Mouse (Mus musculus): ENCODE measurements around the gene Tmem87b. TPM values are rescaled to one million over a fixed set of nuclear protein-coding genes. Genes with fewer than 3 reads are reported as not detected.
A peak's percentile ranks its signal among the peaks of the same experiment; 100 is the strongest.

Gene Tmem87b
- polyA plus RNA-seq, 1 experiment from 2014 or later = 37.4 TPM

- H3K9ac ChIP-seq (replicated peaks) = no peak overlapping the region
- H3K4me2 ChIP-seq = no peak overlapping the region
- H3K27ac ChIP-seq (replicated peaks) = no peak overlapping the region
- H3K4me1 ChIP-seq = 0 out of 2 replicates have a peak, but pooled peaks cover 3% of the 10 kb centered on the region
- ATAC-seq (ENCODE audit: low FRiP score) = no peak
- no peaks in the 10 kb centered on the region for H3K9me3 ChIP-seq (replicated peaks)
- no peaks in the 10 kb centered on the region for H3K36me3 ChIP-seq
- H3K4me3 ChIP-seq (replicated peaks) = no peak overlapping the region
- 91% methylated on average over 11 of the region's 11 CpGs for WGBS
- no peaks in the 10 kb centered on the region for H3K27me3 ChIP-seq (replicated peaks)
These were observed 26.9 kb upstream of the Tmem87b start for GRCm38 (mm10) chr2:128790875-128791614.

- Histone ChIP-seq H3K27ac (replicated peaks) (no peak overlapping the region), H3K27me3 (replicated peaks) (no peaks in the 10 kb centered on the region), H3K9ac (replicated peaks) (no peak overlapping the region), H3K4me3 (replicated peaks) (no peak overlapping the region), H3K9me3 (replicated peaks) (no peaks in the 10 kb centered on the region), H3K4me1 (0 out of 2 replicates have a peak, but pooled peaks cover 3% of the 10 kb centered on the region), H3K4me2 (no peak overlapping the region), H3K36me3 (no peaks in the 10 kb centered on the region)
- ATAC-seq (ENCODE audit: low FRiP score) = no peak
- 40% methylated on average over 6 of the region's 6 CpGs for WGBS
These were observed 24.0 kb upstream of the Tmem87b start for GRCm38 (mm10) chr2:128793958-128794357.

GRCm38 (mm10) chr2:128796463-128796862 is 21.5 kb upstream of the Tmem87b start:
- Histone ChIP-seq H3K4me2 (no peak overlapping the region), H3K4me3 (replicated peaks) (no peak overlapping the region), H3K27me3 (replicated peaks) (no peaks in the 10 kb centered on the region), H3K9me3 (replicated peaks) (no peaks in the 10 kb centered on the region), H3K36me3 (no peaks in the 10 kb centered on the region), H3K27ac (replicated peaks) (no peak overlapping the region), H3K9ac (replicated peaks) (no peak overlapping the region), H3K4me1 (0 out of 2 replicates have a peak, but pooled peaks cover 3% of the 10 kb centered on the region)
- WGBS = 75% methylated on average over 6 of the region's 6 CpGs
- no peak for ATAC-seq (ENCODE audit: low FRiP score)

- H3K36me3 ChIP-seq = no peaks in the 10 kb centered on the region
- 94% methylated on average over 4 of the region's 4 CpGs for WGBS
- H3K4me1 ChIP-seq = no peaks in the 10 kb centered on the region
- H3K9ac ChIP-seq (replicated peaks) = no peak overlapping the region
- ATAC-seq (ENCODE audit: low FRiP score) = no peak
- H3K4me2 ChIP-seq = no peak overlapping the region
- no peak overlapping the region for H3K4me3 ChIP-seq (replicated peaks)
- no peaks in the 10 kb centered on the region for H3K9me3 ChIP-seq (replicated peaks)
- no peaks in the 10 kb centered on the region for H3K27me3 ChIP-seq (replicated peaks)
- H3K27ac ChIP-seq (replicated peaks) = no peak overlapping the region
These were observed 14.5 kb upstream of the Tmem87b start for GRCm38 (mm10) chr2:128803441-128803840.

- 78% methylated on average over 4 of the region's 4 CpGs for WGBS
- H3K27me3 ChIP-seq (replicated peaks) = no peaks in the 10 kb centered on the region
- H3K9me3 ChIP-seq (replicated peaks) = no peaks in the 10 kb centered on the region
- ATAC-seq (ENCODE audit: low FRiP score) = no peak
- no peaks in the 10 kb centered on the region for H3K4me1 ChIP-seq
- H3K4me2 ChIP-seq = no peak overlapping the region
- no peak overlapping the region for H3K4me3 ChIP-seq (replicated peaks)
- H3K9ac ChIP-seq (replicated peaks) = no peak overlapping the region
- H3K27ac ChIP-seq (replicated peaks) = no peak overlapping the region
- no peaks in the 10 kb centered on the region for H3K36me3 ChIP-seq
These were observed 12.6 kb upstream of the Tmem87b start for GRCm38 (mm10) chr2:128805341-128805740.

- Histone ChIP-seq H3K27me3 (replicated peaks) (no peaks in the 10 kb centered on the region), H3K4me3 (replicated peaks) (no peak overlapping the region), H3K27ac (replicated peaks) (no peak overlapping the region), H3K9me3 (replicated peaks) (no peaks in the 10 kb centered on the region), H3K4me1 (no peaks in the 10 kb centered on the region), H3K36me3 (no peaks in the 10 kb centered on the region), H3K4me2 (no peak overlapping the region), H3K9ac (replicated peaks) (no peak overlapping the region)
- 80% methylated on average over 8 of the region's 8 CpGs for WGBS
- no peak for ATAC-seq (ENCODE audit: low FRiP score)
These were observed 11.4 kb upstream of the Tmem87b start for GRCm38 (mm10) chr2:128806561-128806960.

GRCm38 (mm10) chr2:128812761-128813160 is 5.2 kb upstream of the Tmem87b start:
- Histone ChIP-seq H3K4me2 (no peak overlapping the region), H3K4me3 (replicated peaks) (no peak overlapping the region), H3K36me3 (no peaks in the 10 kb centered on the region), H3K9me3 (replicated peaks) (no peaks in the 10 kb centered on the region), H3K9ac (replicated peaks) (no peak overlapping the region), H3K27ac (replicated peaks) (no peak overlapping the region), H3K27me3 (replicated peaks) (no peaks in the 10 kb centered on the region), H3K4me1 (peaks cover 4% of the 10 kb centered on the region; the same call in 1 of the 2 replicates)
- no peak for ATAC-seq (ENCODE audit: low FRiP score)
- WGBS = 33% methylated on average over 2 of the region's 2 CpGs

DNA sequence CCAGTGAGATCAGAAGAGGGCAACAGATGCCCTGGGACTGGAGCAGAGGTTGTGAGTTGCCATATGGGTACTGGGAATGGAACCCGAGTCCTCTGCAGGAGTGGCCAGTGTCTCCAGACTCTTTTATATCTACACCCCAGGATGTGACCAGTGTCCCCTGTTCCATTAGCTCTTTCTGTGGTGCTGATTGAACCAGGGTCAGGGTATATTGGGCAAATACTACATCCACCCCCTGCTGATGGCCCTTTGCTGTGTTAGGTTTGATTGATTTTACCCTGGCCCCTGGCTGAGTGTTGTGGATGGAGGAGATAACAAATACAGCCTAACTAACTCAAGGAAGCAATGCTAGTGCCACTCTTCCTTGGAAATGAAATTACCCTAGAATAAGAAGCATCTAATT is 1.6 kb upstream of the Tmem87b start:
- 74% methylated on average over 1 of the region's 1 CpGs for WGBS
- no peak overlapping the region for H3K9ac ChIP-seq (replicated peaks)

DNA sequence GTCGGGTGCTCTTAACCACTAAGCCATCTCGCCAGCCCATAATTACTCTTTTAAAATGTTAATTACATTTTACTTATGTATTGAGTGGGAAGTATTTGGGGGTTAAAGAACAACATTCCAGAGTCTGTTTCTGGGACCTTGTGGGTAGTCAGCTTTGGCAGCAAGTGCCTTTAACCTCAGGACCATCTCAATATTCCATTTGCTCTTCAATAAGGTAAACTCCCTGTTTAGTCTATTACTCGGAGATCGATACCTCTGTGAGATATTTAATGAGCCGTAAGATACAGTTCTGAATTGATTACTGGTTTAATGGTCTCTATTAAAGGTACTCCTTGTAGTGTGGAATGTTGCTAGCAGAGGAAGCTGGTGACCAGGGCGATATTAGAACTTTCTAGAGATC is 1.0 kb upstream of the Tmem87b start:
- WGBS = 34% methylated on average over 6 of the region's 6 CpGs
- 0 out of 2 replicates have a peak, but pooled peaks have one; percentile 0 for ATAC-seq (ENCODE audit: low FRiP score)
- Histone ChIP-seq H3K4me2 (peak overlapping the region; percentile 71), H3K27ac (replicated peaks) (peak overlapping the region; percentile 86; the same call in 1 of the 2 replicates), H3K27me3 (replicated peaks) (no peaks in the 10 kb centered on the region), H3K4me3 (replicated peaks) (peak overlapping the region; percentile 59), H3K9me3 (replicated peaks) (no peaks in the 10 kb centered on the region), H3K4me1 (peaks cover 29% of the 10 kb centered on the region), H3K36me3 (no peaks in the 10 kb centered on the region), H3K9ac (replicated peaks) (no peak overlapping the region)

More for the DNA sequence above, 1.6 kb upstream of the Tmem87b start:
- H3K4me2 ChIP-seq = no peak overlapping the region
- peaks cover 24% of the 10 kb centered on the region for H3K4me1 ChIP-seq
- no peak overlapping the region for H3K4me3 ChIP-seq (replicated peaks)
- H3K9me3 ChIP-seq (replicated peaks) = no peaks in the 10 kb centered on the region
- H3K27ac ChIP-seq (replicated peaks) = no peak overlapping the region
- H3K36me3 ChIP-seq = no peaks in the 10 kb centered on the region
- H3K27me3 ChIP-seq (replicated peaks) = no peaks in the 10 kb centered on the region
- ATAC-seq (ENCODE audit: low FRiP score) = no peak

- Histone ChIP-seq H3K9ac (replicated peaks) (peak overlapping the region; percentile 41; the same call in 1 of the 2 replicates), H3K4me3 (replicated peaks) (peak overlapping the region; percentile 59), H3K9me3 (replicated peaks) (no peaks in the 10 kb centered on the region), H3K4me1 (peaks cover 30% of the 10 kb centered on the region), H3K4me2 (peak overlapping the region; percentile 71), H3K27ac (replicated peaks) (peak overlapping the region; percentile 86), H3K36me3 (no peaks in the 10 kb centered on the region), H3K27me3 (replicated peaks) (no peaks in the 10 kb centered on the region)
- under 1% methylated on average over 7 of the region's 7 CpGs for WGBS
- ATAC-seq (ENCODE audit: low FRiP score) = peak; percentile 55
These were observed 532 bp upstream of the Tmem87b start for GRCm38 (mm10) chr2:128817387-128817785.

DNA sequence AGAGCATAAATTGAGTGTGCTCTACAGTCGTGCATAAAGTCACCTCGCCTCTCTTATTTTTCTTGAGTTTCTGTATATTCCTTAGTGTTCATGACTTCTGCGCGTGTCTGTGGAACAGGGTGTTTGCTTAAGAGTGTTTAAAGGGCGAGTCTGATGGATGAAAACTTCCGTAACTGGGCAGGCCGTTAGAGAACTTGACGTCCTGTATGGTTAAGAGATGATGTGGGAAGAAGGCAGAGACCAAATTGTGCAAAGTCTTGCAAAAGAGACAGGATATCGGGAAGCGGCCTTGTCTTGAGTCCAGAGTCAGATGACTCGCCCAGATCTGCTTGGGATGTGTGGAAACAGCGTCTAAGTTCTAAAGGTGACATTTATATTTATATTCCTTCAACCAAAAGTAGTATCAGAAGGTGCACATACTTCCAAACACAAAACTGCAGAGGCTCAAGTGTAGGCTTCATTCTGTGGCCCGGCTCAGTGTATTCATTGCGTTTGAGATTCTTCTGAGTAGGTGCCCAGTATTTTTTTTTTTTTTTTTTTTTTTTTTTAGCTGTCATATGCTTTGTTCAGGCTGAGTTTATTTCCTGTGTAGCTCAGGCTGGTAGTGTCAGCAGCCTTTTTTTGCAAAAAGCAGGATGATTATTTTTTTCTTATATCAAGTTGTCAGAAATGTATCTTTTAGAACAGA is 1.2 kb downstream of the Tmem87b start:
- Histone ChIP-seq H3K4me2 (peak overlapping the region; percentile 71), H3K27me3 (replicated peaks) (no peaks in the 10 kb centered on the region), H3K4me3 (replicated peaks) (peak overlapping the region; percentile 59), H3K27ac (replicated peaks) (peak overlapping the region; percentile 86), H3K9me3 (replicated peaks) (no peaks in the 10 kb centered on the region), H3K9ac (replicated peaks) (peak overlapping the region; percentile 59), H3K36me3 (0 out of 2 replicates have a peak, but pooled peaks cover 3% of the 10 kb centered on the region), H3K4me1 (peaks cover 30% of the 10 kb centered on the region)
- WGBS = 17% methylated on average over 14 of the region's 14 CpGs
- no peak for ATAC-seq (ENCODE audit: low FRiP score)

DNA sequence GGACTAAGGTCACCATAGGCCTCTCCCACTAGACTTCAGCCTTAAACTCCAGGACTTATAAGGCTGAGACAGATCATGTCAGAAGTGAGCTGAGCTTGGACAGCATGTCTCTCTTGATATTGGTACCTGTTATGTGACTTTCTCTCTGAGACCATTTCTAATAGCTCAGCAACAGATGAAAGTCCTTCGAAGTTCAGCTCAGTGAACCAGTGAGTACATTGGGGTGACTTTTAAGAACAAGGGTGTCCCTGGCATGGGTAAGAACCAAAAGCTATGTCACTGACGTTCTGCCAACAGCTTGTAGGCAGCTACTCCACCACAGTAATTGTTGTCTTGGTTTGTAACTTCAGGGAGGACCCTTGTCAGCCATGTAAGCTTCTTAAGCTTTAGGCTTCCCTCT is 2.7 kb downstream of the Tmem87b start:
- Histone ChIP-seq H3K36me3 (0 out of 2 replicates have a peak, but pooled peaks cover 3% of the 10 kb centered on the region), H3K4me2 (no peak overlapping the region), H3K27ac (replicated peaks) (no peak overlapping the region), H3K27me3 (replicated peaks) (no peaks in the 10 kb centered on the region), H3K4me3 (replicated peaks) (no peak overlapping the region), H3K4me1 (peaks cover 30% of the 10 kb centered on the region), H3K9ac (replicated peaks) (no peak overlapping the region), H3K9me3 (replicated peaks) (no peaks in the 10 kb centered on the region)
- no peak for ATAC-seq (ENCODE audit: low FRiP score)
- 91% methylated on average over 2 of the region's 2 CpGs for WGBS

Measured in neural tube, embryonic 15.5 days (tissue).